Mouse (Mus musculus): ENCODE data around the gene Sorcs1. TPM values are rescaled to one million over a fixed set of nuclear protein-coding genes. Genes with fewer than 3 reads are reported as not detected.

The Sorcs1 gene
- polyA plus RNA-seq, 1 experiment, result not detected

DNA sequence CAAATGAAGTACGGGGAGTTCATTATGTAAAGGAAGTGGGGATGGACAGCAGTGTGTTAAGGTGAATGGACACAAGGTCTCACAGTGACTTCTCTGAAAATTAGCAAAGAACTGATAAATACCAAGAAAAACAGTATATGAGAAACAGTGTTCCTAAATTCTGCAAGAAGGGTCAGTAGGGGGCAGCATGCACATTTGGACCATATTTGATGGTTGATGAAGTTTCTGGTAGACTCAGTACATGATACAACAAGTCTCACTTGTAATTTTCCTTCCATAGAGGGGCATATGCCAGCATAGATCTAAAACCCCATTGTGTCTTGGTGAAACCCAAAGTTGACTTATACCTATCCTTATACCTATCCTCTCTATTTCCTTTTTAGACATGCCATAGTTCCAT lies 414.0 kb downstream of the Sorcs1 start:
- no peak overlapping the region for H3K4me2 ChIP-seq (ENCODE audit: low read depth)
- TF ChIP-seq E2F4 (IDR thresholded peaks at IDR 0.05; ENCODE audit: insufficient read depth), result no peak
- no peak for TF ChIP-seq SRF (IDR thresholded peaks at IDR 0.05; ENCODE audit: control insufficient read depth, insufficient read length, low read depth)
- no peak for TF ChIP-seq POLR2A (IDR thresholded peaks at IDR 0.05; ENCODE audit: insufficient read length, low read depth)
- no peak for TF ChIP-seq MYOG (IDR thresholded peaks at IDR 0.05; ENCODE audit: control insufficient read depth in 1 of 3, insufficient read depth in 1 of 3, insufficient read length in 2 of 3, low read depth in 2 of 3)
- TF ChIP-seq MYOD1 (IDR thresholded peaks at IDR 0.05; ENCODE audit: control insufficient read depth in 1 of 3, insufficient read length in 2 of 3, low read depth in 2 of 3), result no peak
- no peak for TF ChIP-seq REST (IDR thresholded peaks at IDR 0.05; ENCODE audit: insufficient read depth, insufficient read length)
- TF ChIP-seq CEBPB (IDR thresholded peaks at IDR 0.05; ENCODE audit: insufficient read depth, poor library complexity, severe bottlenecking), result no peak
- no peak for TF ChIP-seq TCF12 (IDR thresholded peaks at IDR 0.05; ENCODE audit: insufficient read depth, poor library complexity, severe bottlenecking)
- no peak for TF ChIP-seq TCF3 (IDR thresholded peaks at IDR 0.05; ENCODE audit: insufficient read length, low read depth)
- TF ChIP-seq MAX (IDR thresholded peaks at IDR 0.05; ENCODE audit: low read depth), result no peak
- no peak for TF ChIP-seq USF1 (IDR thresholded peaks at IDR 0.05; ENCODE audit: low read depth)
- TF ChIP-seq POLR2AphosphoS2 (IDR thresholded peaks at IDR 0.05; ENCODE audit: insufficient read length, low read depth), result no peak
- no peaks in the 10 kb centered on the region for H3K79me2 ChIP-seq (ENCODE audit: control insufficient read depth, insufficient read depth)
- no peak overlapping the region for H3ac ChIP-seq (ENCODE audit: control insufficient read depth, insufficient read length)
- no peaks in the 10 kb centered on the region for H3K27me3 ChIP-seq (ENCODE audit: control insufficient read depth, insufficient read depth, insufficient read length)
- no peak overlapping the region for H3K4me3 ChIP-seq
- H3K36me3 ChIP-seq (ENCODE audit: control insufficient read depth, insufficient read depth), result no peaks in the 10 kb centered on the region

DNA sequence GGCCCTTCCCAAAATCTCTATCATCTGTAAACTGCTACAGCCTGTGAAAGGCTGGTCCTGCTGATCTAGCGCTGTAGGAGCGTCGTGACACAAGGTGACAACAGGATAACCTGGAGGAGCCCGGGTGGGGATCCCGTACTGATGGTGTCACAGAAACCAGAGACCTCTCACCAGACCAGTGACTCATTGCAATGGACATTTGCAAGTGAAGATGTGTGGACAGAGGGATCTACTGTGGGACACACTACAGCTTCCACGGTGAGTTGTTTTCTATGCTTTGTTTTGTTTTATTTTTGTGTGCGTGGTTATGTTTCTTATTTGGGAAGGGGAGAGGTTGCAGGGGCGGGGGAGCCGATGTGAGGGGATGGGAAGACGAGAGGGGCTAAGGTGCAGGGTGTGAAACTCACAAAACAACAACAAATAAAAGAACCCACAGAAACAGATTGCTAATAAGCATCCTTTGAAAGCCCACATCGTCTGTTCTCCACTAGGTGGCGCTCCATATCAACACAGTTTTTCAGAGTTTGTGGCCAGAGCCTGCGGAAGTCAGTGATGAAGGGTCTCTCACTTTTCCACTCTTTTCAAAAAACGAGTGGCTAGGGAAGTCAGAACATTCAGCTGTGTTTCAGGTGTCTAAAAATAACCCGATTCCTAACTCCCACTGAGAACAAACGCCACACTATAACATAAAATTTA lies 419.6 kb downstream of the Sorcs1 start:
- no peaks in the 10 kb centered on the region for H3K27me3 ChIP-seq (ENCODE audit: control insufficient read depth, insufficient read depth, insufficient read length)
- H3ac ChIP-seq (ENCODE audit: control insufficient read depth, insufficient read length), result no peak overlapping the region
- H3K79me2 ChIP-seq (ENCODE audit: control insufficient read depth, insufficient read depth), result no peaks in the 10 kb centered on the region
- H3K4me2 ChIP-seq (ENCODE audit: low read depth), result no peak overlapping the region
- TF ChIP-seq REST (IDR thresholded peaks at IDR 0.05; ENCODE audit: insufficient read depth, insufficient read length) (no peak), SRF (IDR thresholded peaks at IDR 0.05; ENCODE audit: control insufficient read depth, insufficient read length, low read depth) (no peak), E2F4 (IDR thresholded peaks at IDR 0.05; ENCODE audit: insufficient read depth) (no peak), USF1 (IDR thresholded peaks at IDR 0.05; ENCODE audit: low read depth) (no peak), MYOG (IDR thresholded peaks at IDR 0.05; ENCODE audit: control insufficient read depth in 1 of 3, insufficient read depth in 1 of 3, insufficient read length in 2 of 3, low read depth in 2 of 3) (no peak), MAX (IDR thresholded peaks at IDR 0.05; ENCODE audit: low read depth) (no peak), POLR2A (IDR thresholded peaks at IDR 0.05; ENCODE audit: insufficient read length, low read depth) (no peak), CEBPB (IDR thresholded peaks at IDR 0.05; ENCODE audit: insufficient read depth, poor library complexity, severe bottlenecking) (no peak), TCF3 (IDR thresholded peaks at IDR 0.05; ENCODE audit: insufficient read length, low read depth) (no peak), POLR2AphosphoS2 (IDR thresholded peaks at IDR 0.05; ENCODE audit: insufficient read length, low read depth) (no peak), MYOD1 (IDR thresholded peaks at IDR 0.05; ENCODE audit: control insufficient read depth in 1 of 3, insufficient read length in 2 of 3, low read depth in 2 of 3) (no peak), TCF12 (IDR thresholded peaks at IDR 0.05; ENCODE audit: insufficient read depth, poor library complexity, severe bottlenecking) (no peak)
- H3K4me3 ChIP-seq, result no peak overlapping the region
- H3K36me3 ChIP-seq (ENCODE audit: control insufficient read depth, insufficient read depth), result no peaks in the 10 kb centered on the region

DNA sequence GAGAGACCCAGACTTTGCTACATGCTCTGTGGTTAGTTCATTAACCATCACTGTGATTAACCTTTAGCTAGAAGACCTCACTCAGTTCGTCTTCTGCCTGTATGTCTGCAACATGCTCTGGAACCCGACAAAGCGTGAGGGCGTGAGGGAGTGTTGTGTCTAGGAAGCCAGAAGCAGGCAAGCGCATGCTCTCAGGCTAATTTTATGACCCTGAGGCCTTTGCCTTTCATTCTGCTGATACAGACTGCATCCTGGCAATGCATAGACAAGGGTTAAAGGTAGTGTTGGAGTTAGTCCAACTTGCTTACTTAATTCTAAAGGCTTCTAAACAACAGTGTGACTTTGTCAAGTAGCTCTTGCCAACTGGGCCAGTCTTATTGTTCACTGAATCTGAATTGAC lies 458.0 kb downstream of the Sorcs1 start:
- no peaks in the 10 kb centered on the region for H3K36me3 ChIP-seq (ENCODE audit: control insufficient read depth, insufficient read depth)
- no peaks in the 10 kb centered on the region for H3K27me3 ChIP-seq (ENCODE audit: control insufficient read depth, insufficient read depth, insufficient read length)
- TF ChIP-seq REST (IDR thresholded peaks at IDR 0.05; ENCODE audit: insufficient read depth, insufficient read length) (no peak), MYOG (IDR thresholded peaks at IDR 0.05; ENCODE audit: control insufficient read depth in 1 of 3, insufficient read depth in 1 of 3, insufficient read length in 2 of 3, low read depth in 2 of 3) (no peak), POLR2AphosphoS2 (IDR thresholded peaks at IDR 0.05; ENCODE audit: insufficient read length, low read depth) (no peak), POLR2A (IDR thresholded peaks at IDR 0.05; ENCODE audit: insufficient read length, low read depth) (no peak), E2F4 (IDR thresholded peaks at IDR 0.05; ENCODE audit: insufficient read depth) (no peak), SRF (IDR thresholded peaks at IDR 0.05; ENCODE audit: control insufficient read depth, insufficient read length, low read depth) (no peak), TCF3 (IDR thresholded peaks at IDR 0.05; ENCODE audit: insufficient read length, low read depth) (no peak), CEBPB (IDR thresholded peaks at IDR 0.05; ENCODE audit: insufficient read depth, poor library complexity, severe bottlenecking) (no peak)
- H3K4me3 ChIP-seq, result no peak overlapping the region
- no peak overlapping the region for H3K4me2 ChIP-seq (ENCODE audit: low read depth)
- no peak overlapping the region for H3ac ChIP-seq (ENCODE audit: control insufficient read depth, insufficient read length)
- H3K79me2 ChIP-seq (ENCODE audit: control insufficient read depth, insufficient read depth), result no peaks in the 10 kb centered on the region

DNA sequence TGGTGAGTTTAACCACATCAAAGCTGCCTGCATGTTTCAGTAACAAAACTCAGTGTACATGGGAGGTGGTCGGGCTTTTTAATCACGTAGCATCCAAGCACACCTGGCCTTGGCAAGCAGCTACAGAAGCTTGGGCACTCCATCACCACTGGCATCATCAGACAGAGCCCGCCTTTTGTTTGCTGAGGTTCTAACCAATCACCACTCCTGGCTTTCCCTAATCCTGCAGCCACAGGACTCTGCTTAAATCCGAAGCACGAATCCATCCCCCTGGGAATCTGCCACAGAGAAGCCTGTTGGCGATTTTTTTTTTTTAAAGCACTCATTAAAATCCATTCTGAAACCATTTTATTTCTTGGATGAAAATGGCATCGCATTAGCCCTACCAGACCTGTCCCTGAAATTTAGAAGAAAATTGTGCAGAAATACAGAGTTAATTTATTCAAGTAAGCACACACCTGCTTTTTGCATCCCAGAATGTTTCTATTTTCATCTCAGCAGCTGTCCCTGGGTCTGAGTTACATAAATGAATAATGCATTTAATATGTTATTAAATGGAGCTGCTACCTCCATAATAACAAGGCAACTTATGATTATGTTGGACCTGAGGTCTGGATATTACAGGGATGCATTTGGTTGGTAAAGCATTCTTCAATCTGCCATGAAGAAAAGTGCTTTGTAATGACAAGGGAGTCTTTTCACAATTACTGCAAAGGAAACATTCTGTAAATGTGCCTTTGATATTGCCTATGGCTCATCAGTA lies 463.8 kb downstream of the Sorcs1 start:
- Histone ChIP-seq H3K36me3 (ENCODE audit: control insufficient read depth, insufficient read depth) (no peaks in the 10 kb centered on the region), H3K4me3 (no peak overlapping the region), H3K4me2 (ENCODE audit: low read depth) (no peak overlapping the region), H3K79me2 (ENCODE audit: control insufficient read depth, insufficient read depth) (no peaks in the 10 kb centered on the region), H3ac (ENCODE audit: control insufficient read depth, insufficient read length) (no peak overlapping the region), H3K27me3 (ENCODE audit: control insufficient read depth, insufficient read depth, insufficient read length) (no peaks in the 10 kb centered on the region)
- TF ChIP-seq MYOD1 (IDR thresholded peaks at IDR 0.05; ENCODE audit: control insufficient read depth in 1 of 3, insufficient read length in 2 of 3, low read depth in 2 of 3) (no peak), POLR2A (IDR thresholded peaks at IDR 0.05; ENCODE audit: insufficient read length, low read depth) (no peak), USF1 (IDR thresholded peaks at IDR 0.05; ENCODE audit: low read depth) (no peak), TCF3 (IDR thresholded peaks at IDR 0.05; ENCODE audit: insufficient read length, low read depth) (no peak), SRF (IDR thresholded peaks at IDR 0.05; ENCODE audit: control insufficient read depth, insufficient read length, low read depth) (no peak), TCF12 (IDR thresholded peaks at IDR 0.05; ENCODE audit: insufficient read depth, poor library complexity, severe bottlenecking) (no peak)

Data from myocyte (in vitro differentiated cells).